Mouse (Mus musculus): Measurements from ENCODE around the gene Nckap5.

The Nckap5 gene

GRCm38 (mm10) chr1:126622036-126622435, 208.6 kb downstream of the Nckap5 start:
- DNase-seq (ENCODE audit: low spot score): no peak

GRCm38 (mm10) chr1:126617464-126618041, 213.0 kb downstream of the Nckap5 start:
- DNase-seq (ENCODE audit: low spot score): no peak

- DNase-seq (ENCODE audit: low spot score): no peak
Observed at GRCm38 (mm10) chr1:126616964-126617363, 213.6 kb downstream of the Nckap5 start.

GRCm38 (mm10) chr1:126612916-126613315, 217.7 kb downstream of the Nckap5 start:
- no peak for DNase-seq (ENCODE audit: low spot score)

- DNase-seq (ENCODE audit: low spot score): no peak
Observed at GRCm38 (mm10) chr1:126608586-126608985, 222.0 kb downstream of the Nckap5 start.

- no peak for DNase-seq (ENCODE audit: low spot score)
Observed at GRCm38 (mm10) chr1:126606189-126607080, 224.2 kb downstream of the Nckap5 start.

GRCm38 (mm10) chr1:126604551-126604950, 226.0 kb downstream of the Nckap5 start:
- DNase-seq (ENCODE audit: low spot score): no peak

GRCm38 (mm10) chr1:126603771-126604515, 226.7 kb downstream of the Nckap5 start:
- no peak for DNase-seq (ENCODE audit: low spot score)

- no peak for DNase-seq (ENCODE audit: low spot score)
Observed at GRCm38 (mm10) chr1:126600596-126600995, 230.0 kb downstream of the Nckap5 start.

GRCm38 (mm10) chr1:126597376-126597775, 233.2 kb downstream of the Nckap5 start:
- no peak for DNase-seq (ENCODE audit: low spot score)

GRCm38 (mm10) chr1:126594796-126595195, 235.8 kb downstream of the Nckap5 start:
- DNase-seq (ENCODE audit: low spot score): no peak

- DNase-seq (ENCODE audit: low spot score): peak; percentile 48
Observed at GRCm38 (mm10) chr1:126593044-126593805, 237.4 kb downstream of the Nckap5 start.

- DNase-seq (ENCODE audit: low spot score): no peak
Observed at GRCm38 (mm10) chr1:126590911-126591310, 239.7 kb downstream of the Nckap5 start.

- no peak for DNase-seq (ENCODE audit: low spot score)
Observed at GRCm38 (mm10) chr1:126578163-126578562, 252.4 kb downstream of the Nckap5 start.

GRCm38 (mm10) chr1:126574295-126574694, 256.3 kb downstream of the Nckap5 start:
- no peak for DNase-seq (ENCODE audit: low spot score)

- no peak for DNase-seq (ENCODE audit: low spot score)
Observed at GRCm38 (mm10) chr1:126573714-126574113, 256.9 kb downstream of the Nckap5 start.

- no peak for DNase-seq (ENCODE audit: low spot score)
Observed at GRCm38 (mm10) chr1:126573097-126573496, 257.5 kb downstream of the Nckap5 start.

GRCm38 (mm10) chr1:126569611-126570238, 260.9 kb downstream of the Nckap5 start:
- DNase-seq (ENCODE audit: low spot score): no peak

- no peak for DNase-seq (ENCODE audit: low spot score)
Observed at GRCm38 (mm10) chr1:126568520-126569197, 261.9 kb downstream of the Nckap5 start.

GRCm38 (mm10) chr1:126565151-126565725, 265.4 kb downstream of the Nckap5 start:
- DNase-seq (ENCODE audit: low spot score): peak; percentile 26

All from ovary, adult 18-20 months (tissue).